Mouse (Mus musculus) heart, adult 9 months (tissue): Measurements from ENCODE around the gene Igfl3.

Source experiments
- DNase-seq, 2 experiments: peaks; one replicate each; pipeline ENCODE4 v3.0.0; 2022; ENCODE audit warnings: low spot score in 2 of 2

Gene Igfl3

GRCm38 (mm10) chr7:18176194-18176593, at the start of gene Igfl3:
Gene Igfl3, plus strand, starts transcription at chr7:18176494.
- DNase-seq, result no peak

- no peak for DNase-seq
Measured at GRCm38 (mm10) chr7:18210938-18211337, 34.6 kb downstream of the Igfl3 start.

- no peak for DNase-seq
Measured at GRCm38 (mm10) chr7:18214699-18215098, 38.4 kb downstream of the Igfl3 start.
